Mouse (Mus musculus): Measurements from ENCODE around the gene Serpina3f.

DNA sequence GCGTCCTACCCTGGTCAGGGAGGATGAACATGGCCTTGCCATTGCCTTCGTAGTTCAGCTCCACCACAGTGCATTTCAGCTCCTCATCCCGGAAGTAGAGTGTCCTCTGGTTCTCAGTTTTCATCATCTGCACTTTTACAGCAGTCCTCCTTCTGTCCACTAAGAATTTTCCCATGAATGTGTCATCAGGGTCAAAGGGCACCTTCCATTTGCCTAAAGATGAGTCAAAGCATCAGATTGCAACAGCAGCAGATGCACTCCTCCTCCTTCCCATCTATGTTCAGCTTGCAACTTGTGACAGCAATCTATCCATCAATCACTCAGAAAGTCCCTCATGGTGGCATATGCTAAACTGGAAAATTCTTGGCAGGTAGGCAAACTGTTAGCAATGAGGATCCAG, 38.7 kb upstream of the Serpina3f start:
- TF ChIP-seq TCF3 (IDR thresholded peaks at IDR 0.05; ENCODE audit: insufficient read length, low read depth) = no peak
- TF ChIP-seq E2F4 (IDR thresholded peaks at IDR 0.05; ENCODE audit: insufficient read depth) = no peak

Data from myocyte (in vitro differentiated cells).